Mouse (Mus musculus): ENCODE results near the gene Kantr. TPM values are rescaled to one million over a fixed set of nuclear protein-coding genes. Genes with fewer than 3 reads are reported as not detected.

Gene Kantr
- polyA plus RNA-seq, 1 experiment from 2014 or later, result 12.0 TPM

DNA sequence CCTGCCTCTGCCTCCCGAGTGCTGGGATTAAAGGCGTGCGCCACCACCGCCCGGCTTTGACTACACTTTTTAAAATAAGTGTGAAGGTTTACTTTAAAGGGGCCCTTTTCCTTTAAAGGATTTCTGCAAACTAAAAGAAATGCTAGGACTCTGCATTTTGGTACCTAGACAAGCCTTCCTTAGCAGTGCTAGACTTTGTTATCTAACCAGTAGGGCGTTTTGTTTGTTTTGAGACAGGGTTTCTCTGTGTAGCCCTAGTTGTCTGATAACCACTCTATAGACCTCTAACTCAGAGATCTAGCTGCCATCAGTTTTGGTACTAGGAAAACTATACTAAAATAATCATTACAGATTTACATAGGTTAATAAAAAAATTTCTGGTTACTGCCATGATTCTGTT, 47.9 kb downstream of the Kantr start:
- no peak overlapping the region for H3K27ac ChIP-seq
- WGBS, result 92% methylated on average over 6 of the region's 6 CpGs
- no peak for ATAC-seq (ENCODE audit: borderline replicate concordance, extremely low read depth, low FRiP score, low TSS enrichment)
- H3K4me3 ChIP-seq, result no peak overlapping the region
- H3K27me3 ChIP-seq, result no peaks in the 10 kb centered on the region
- no peaks in the 10 kb centered on the region for H3K4me1 ChIP-seq
- H3K36me3 ChIP-seq, result peaks cover 17% of the 10 kb centered on the region; the same call in 1 of the 2 replicates
- no peak overlapping the region for H3K9ac ChIP-seq
- H3K9me3 ChIP-seq, result no peaks in the 10 kb centered on the region
- no peak overlapping the region for H3K4me2 ChIP-seq

DNA sequence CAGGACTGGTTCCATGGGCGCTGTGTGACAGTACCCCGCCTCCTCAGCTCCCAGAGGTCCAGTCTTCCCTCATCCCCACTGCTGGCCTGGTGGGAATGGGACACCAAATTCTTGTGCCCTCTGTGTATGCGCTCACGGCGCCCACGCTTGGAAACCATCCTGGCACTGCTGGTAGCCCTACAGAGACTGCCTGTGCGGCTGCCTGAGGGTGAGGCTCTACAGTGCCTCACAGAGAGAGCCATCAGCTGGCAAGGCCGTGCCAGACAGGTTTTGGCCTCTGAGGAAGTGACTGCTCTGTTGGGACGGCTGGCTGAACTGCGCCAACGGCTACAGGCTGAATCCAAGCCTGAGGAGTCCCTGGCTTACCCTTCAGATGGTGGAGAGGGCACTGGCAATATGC, 56.1 kb downstream of the Kantr start:
- H3K36me3 ChIP-seq, result peaks cover 88% of the 10 kb centered on the region
- H3K9ac ChIP-seq, result no peak overlapping the region
- H3K4me2 ChIP-seq, result no peak overlapping the region
- H3K4me3 ChIP-seq, result no peak overlapping the region
- no peaks in the 10 kb centered on the region for H3K4me1 ChIP-seq
- ATAC-seq (ENCODE audit: borderline replicate concordance, extremely low read depth, low FRiP score, low TSS enrichment), result no peak
- no peaks in the 10 kb centered on the region for H3K27me3 ChIP-seq
- H3K27ac ChIP-seq, result no peak overlapping the region
- no peaks in the 10 kb centered on the region for H3K9me3 ChIP-seq
- 95% methylated on average over 11 of the region's 11 CpGs for WGBS

Other genes with a start within 250 kb of the Kantr start
- 3.0 and 3.8 TPM in 2 replicates for gene Iqsec2, start 183.2 kb downstream of the Kantr start, polyA plus RNA-seq (2015; fragmentation: Nextera tagmentation; extraction: Ambion mirVana)
- gene Kdm5c, start 94.5 kb downstream of the Kantr start, polyA plus RNA-seq (2015; fragmentation: Nextera tagmentation; extraction: Ambion mirVana), result 37.8 and 43.4 TPM in 2 replicates
- 26.1 and 30.7 TPM in 2 replicates for gene Tspyl2, start 14.9 kb upstream of the Kantr start, polyA plus RNA-seq (2015; fragmentation: Nextera tagmentation; extraction: Ambion mirVana)
- 3.1 and 3.3 TPM in 2 replicates for gene Gpr173, start 41.2 kb upstream of the Kantr start, polyA plus RNA-seq (2015; fragmentation: Nextera tagmentation; extraction: Ambion mirVana)
- not detected in 2 replicates for gene Cldn34a, start 235.8 kb upstream of the Kantr start, polyA plus RNA-seq (2015; fragmentation: Nextera tagmentation; extraction: Ambion mirVana)

Data from lung, embryonic 15.5 days (tissue).